Mouse (Mus musculus): Measurements from ENCODE around the gene Tll2.

DNA sequence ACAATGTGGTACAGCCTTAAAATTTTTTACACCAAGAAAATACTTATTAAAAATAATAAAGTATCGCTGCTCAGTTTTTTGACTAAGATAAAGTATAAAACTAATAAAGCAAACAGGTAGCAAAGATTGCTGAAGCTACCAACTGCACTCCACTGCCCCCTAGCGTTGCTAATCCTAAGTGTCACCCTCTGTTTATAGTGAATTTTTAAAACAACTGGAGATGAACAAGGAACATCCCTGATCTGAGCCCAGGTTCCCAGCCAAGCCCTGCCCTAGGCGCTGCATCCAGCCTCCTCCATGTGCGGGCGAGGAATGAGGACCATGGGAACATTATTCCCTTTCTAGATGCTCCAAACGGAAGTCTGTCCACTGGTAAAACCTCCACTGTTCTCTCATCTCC lies 37.9 kb upstream of the Tll2 start:
- TF ChIP-seq CTCF (IDR thresholded peaks at IDR 0.05; ENCODE audit: low read depth) = peak; percentile 73
- no peak for TF ChIP-seq EP300 (IDR thresholded peaks at IDR 0.05; ENCODE audit: low read depth)
